Mouse (Mus musculus) kidney, embryonic 14.5 days (tissue): ENCODE results near the gene Tor2a. TPM values are rescaled to one million over a fixed set of nuclear protein-coding genes. Genes with fewer than 3 reads are reported as not detected.

ENCODE experiments used
- ATAC-seq: fragments of 200-750 bp; cut with Nextera tagmentation; 2 replicates; pipeline ENCODE4 v1.8.0; 2017; ENCODE audit warnings: moderate number of reproducible peaks, mild to moderate bottlenecking, moderate TSS enrichment, moderate library complexity; ENCODE audit not compliant: low FRiP score, low TSS enrichment
- H3K27ac ChIP-seq: fragments of 300-500 bp; sonication (generic); 2 replicates; pipeline ENCODE4 v1.5.1; 2014; ENCODE audit warnings: low read depth, mild to moderate bottlenecking, low read length, moderate library complexity, mixed read lengths
- H3K27me3 ChIP-seq: fragments of 300-500 bp; sonication (generic); 2 replicates; pipeline ENCODE4 v1.6.1; 2014; ENCODE audit warnings: mild to moderate bottlenecking, low read length; ENCODE audit not compliant: control insufficient read depth, insufficient read depth
- H3K36me3 ChIP-seq: fragments of 300-500 bp; sonication (generic); 2 replicates; pipeline ENCODE4 v1.6.1; 2014; ENCODE audit warnings: low read length, mixed read lengths; ENCODE audit not compliant: control insufficient read depth, insufficient read depth
- H3K4me1 ChIP-seq: fragments of 300-500 bp; sonication (generic); 2 replicates; pipeline ENCODE4 v1.6.1; 2014; ENCODE audit warnings: low read length, mixed read lengths; ENCODE audit not compliant: control insufficient read depth, insufficient read depth
- H3K4me2 ChIP-seq: fragments of 300-500 bp; sonication (generic); replicated peaks from 2 replicates; pipeline ENCODE4 v1.6.1; 2014; ENCODE audit warnings: low read depth, mild to moderate bottlenecking, low read length
- H3K4me3 ChIP-seq: fragments of 300-500 bp; sonication (generic); 2 replicates; pipeline ENCODE4 v1.5.1; 2014; ENCODE audit warnings: mild to moderate bottlenecking, low read length
- H3K9ac ChIP-seq: fragments of 300-500 bp; sonication (generic); 2 replicates; pipeline ENCODE4 v1.6.1; 2014; ENCODE audit warnings: low read depth, mild to moderate bottlenecking, low read length, moderate library complexity
- H3K9me3 ChIP-seq: fragments of 300-500 bp; sonication (generic); 2 replicates; pipeline ENCODE4 v1.6.1; 2016; ENCODE audit warnings: low read length; ENCODE audit not compliant: control insufficient read depth
- WGBS: fragments of 180-500 bp; shearing (Covaris S2); extraction: QIAGEN DNeasy Blood & Tissue Kit; methylation state at CpG from one replicate; pipeline ENCODE4 v1.1.7; 2014; 5-methylcytosine and 5-hydroxymethylcytosine counted together
- microRNA counts: library from miRNA; unstranded; fragments of <30 nt; microRNA quantifications from one replicate; lab custom pipeline; 2017
- microRNA-seq: library from miRNA; unstranded; fragments of <30 nt; microRNA quantifications from one replicate; pipeline ENCODE4, GENCODE M21; 2016
- polyA plus RNA-seq: library from polyadenylated mRNA; unstranded; fragments of >200 nt; fragmentation: Nextera tagmentation; extraction: Ambion mirVana; gene quantifications from 2 replicates; pipeline ENCODE4 v1.2.1, GENCODE M21; 2014

The Tor2a gene
- polyA plus RNA-seq, 1 experiment from 2014 or later: 75.6 TPM

DNA sequence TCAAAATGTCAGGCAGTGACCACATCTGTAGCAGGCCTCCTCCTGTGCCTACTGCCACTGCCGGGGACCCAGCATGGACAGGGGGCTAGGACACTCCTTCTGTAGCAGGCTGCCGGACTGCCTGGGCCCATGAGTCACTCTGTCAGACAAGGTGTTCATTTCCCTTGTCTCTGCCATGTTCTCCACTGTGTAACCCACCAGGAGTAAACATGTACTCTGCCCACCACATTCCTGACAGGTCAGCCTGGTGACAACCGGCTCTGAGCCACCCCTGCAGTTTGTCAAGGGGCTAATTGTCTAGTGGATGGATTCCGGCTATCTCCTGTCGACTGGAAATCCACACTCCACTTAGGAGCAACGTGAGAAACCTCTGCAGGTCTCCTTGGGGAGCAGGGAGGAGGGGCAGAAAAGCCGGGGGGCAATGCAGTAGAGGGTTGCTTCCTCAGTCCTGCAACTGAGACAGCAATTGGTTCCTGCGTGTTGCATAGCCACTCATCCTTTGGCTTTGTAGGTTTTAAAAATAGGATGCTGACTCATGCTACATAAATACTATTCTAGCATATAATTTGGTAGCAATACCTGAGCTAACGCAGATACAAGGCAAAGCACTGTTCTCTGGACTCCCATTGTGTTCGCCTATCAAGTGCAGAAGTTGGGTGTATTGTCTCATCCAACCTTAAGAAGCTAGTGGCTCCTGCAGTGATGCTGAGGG lies 41.4 kb downstream of the Tor2a start:
- H3K4me2 ChIP-seq: no peak overlapping the region
- H3K36me3 ChIP-seq: peaks cover 10% of the 10 kb centered on the region; the same call in 1 of the 2 replicates
- no peak for ATAC-seq
- H3K9me3 ChIP-seq: no peaks in the 10 kb centered on the region
- H3K4me1 ChIP-seq: no peaks in the 10 kb centered on the region
- no peak overlapping the region for H3K27ac ChIP-seq
- no peak overlapping the region for H3K4me3 ChIP-seq
- no peak overlapping the region for H3K9ac ChIP-seq
- no peaks in the 10 kb centered on the region for H3K27me3 ChIP-seq
- 46% methylated on average over 10 of the region's 10 CpGs for WGBS

DNA sequence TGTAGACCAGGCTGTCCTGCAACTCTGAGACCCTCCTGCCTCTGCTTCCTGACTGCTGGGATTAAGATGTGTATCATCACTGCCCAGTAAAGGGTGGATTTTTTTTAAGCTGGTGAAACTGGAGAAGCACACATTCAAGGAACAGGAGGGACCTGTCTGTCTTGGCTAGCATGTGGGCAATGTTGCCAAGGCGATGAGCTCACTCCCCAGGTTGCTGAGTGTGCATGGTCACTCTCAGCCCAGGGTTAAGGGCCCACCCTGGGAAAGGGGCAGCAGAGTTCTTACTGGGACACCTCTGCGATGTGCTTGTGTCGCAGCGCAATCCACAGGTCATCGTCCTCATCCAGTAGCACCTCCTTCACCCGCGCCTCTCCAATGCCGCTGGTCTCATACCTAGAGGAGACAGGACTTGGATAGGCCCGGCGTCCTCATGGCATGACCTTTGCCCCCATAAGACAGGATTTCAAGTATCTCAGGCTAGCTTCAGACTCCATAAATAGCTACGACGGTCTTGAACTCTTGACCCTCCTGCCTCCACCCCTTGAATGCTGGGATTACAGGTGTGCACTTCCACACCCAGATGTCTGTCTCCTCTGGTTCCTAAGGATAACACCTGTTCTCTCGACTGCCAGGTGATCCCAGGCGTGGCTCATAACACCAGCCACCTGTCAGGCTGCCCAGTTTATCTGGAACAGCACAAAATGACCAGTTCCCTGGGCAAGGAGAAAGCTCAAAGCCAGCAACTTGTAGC lies 52.0 kb downstream of the Tor2a start:
- no peak overlapping the region for H3K4me2 ChIP-seq
- no peak overlapping the region for H3K4me3 ChIP-seq
- no peaks in the 10 kb centered on the region for H3K27me3 ChIP-seq
- no peaks in the 10 kb centered on the region for H3K9me3 ChIP-seq
- H3K27ac ChIP-seq: no peak overlapping the region
- H3K9ac ChIP-seq: no peak overlapping the region
- 0 out of 2 replicates have a peak, but pooled peaks have one; percentile 12 for ATAC-seq
- WGBS: 89% methylated on average over 14 of the region's 14 CpGs
- H3K36me3 ChIP-seq: peaks cover 14% of the 10 kb centered on the region; the same call in 1 of the 2 replicates
- no peaks in the 10 kb centered on the region for H3K4me1 ChIP-seq

MicroRNAs within 50 kb of the gene (microRNA counts, 519-probe panel; counts per million panel counts)
- not detected for microRNA mmu-miR-2861 (lab: Ali Mortazavi, UCI)

Small RNA genes within 50 kb of the gene (microRNA-seq; reads per million reads assigned to microRNA genes)
- gene Mir2861: not detected
- gene Mir3960: not detected

Other genes with a start within 250 kb of the Tor2a start
- 12.2 and 16.9 TPM in 2 replicates for gene Fam102a, start 221.9 kb upstream of the Tor2a start, polyA plus RNA-seq
- 105 and 126 TPM in 2 replicates for gene Dpm2, start 186.4 kb upstream of the Tor2a start, polyA plus RNA-seq
- 1.8 and 2.3 TPM in 2 replicates for gene Pip5kl1, start 182.4 kb upstream of the Tor2a start, polyA plus RNA-seq
- 0.14 TPM in 1 of 2 replicates, not detected in the other for gene 9430097D07Rik, start 181.6 kb upstream of the Tor2a start, polyA plus RNA-seq
- 15.6 and 20.0 TPM in 2 replicates for gene St6galnac4, start 170.1 kb upstream of the Tor2a start, polyA plus RNA-seq
- 7.0 and 8.7 TPM in 2 replicates for gene St6galnac6, start 157.5 kb upstream of the Tor2a start, polyA plus RNA-seq
- gene Ak1, start 135.5 kb upstream of the Tor2a start, polyA plus RNA-seq: 22.1 and 25.5 TPM in 2 replicates
- 34.1 and 55.9 TPM in 2 replicates for gene Eng, start 110.6 kb upstream of the Tor2a start, polyA plus RNA-seq
- gene Fpgs, start 53.1 kb upstream of the Tor2a start, polyA plus RNA-seq: 27.1 and 33.2 TPM in 2 replicates
- gene Cdk9, start 44.2 kb upstream of the Tor2a start, polyA plus RNA-seq: 105 and 106 TPM in 2 replicates
- gene Sh2d3c, start 36.2 kb upstream of the Tor2a start, polyA plus RNA-seq: 19.8 and 25.4 TPM in 2 replicates
- gene 6330409D20Rik, start 16.2 kb upstream of the Tor2a start, polyA plus RNA-seq: not detected in 2 replicates
- 0.30 TPM in 1 of 2 replicates, not detected in the other for gene Ttc16, start 18.4 kb downstream of the Tor2a start, polyA plus RNA-seq
- gene Ptrh1, start 18.6 kb downstream of the Tor2a start, polyA plus RNA-seq: 3.3 and 5.8 TPM in 2 replicates
- 0.11 and 0.39 TPM in 2 replicates for gene Cfap157, start 27.2 kb downstream of the Tor2a start, polyA plus RNA-seq
- 11.2 and 16.2 TPM in 2 replicates for gene Stxbp1, start 90.0 kb downstream of the Tor2a start, polyA plus RNA-seq
- gene Fam129b, start 118.9 kb downstream of the Tor2a start, polyA plus RNA-seq: 18.2 and 19.9 TPM in 2 replicates
- gene Rpl12, start 204.3 kb downstream of the Tor2a start, polyA plus RNA-seq: 249 and 308 TPM in 2 replicates
- 5.8 and 8.8 TPM in 2 replicates for gene Lrsam1, start 204.4 kb downstream of the Tor2a start, polyA plus RNA-seq
- gene Slc2a8, start 224.8 kb downstream of the Tor2a start, polyA plus RNA-seq: 19.0 and 21.1 TPM in 2 replicates